Mouse (Mus musculus) forebrain, embryonic 13.5 days (tissue): ENCODE measurements around the gene Vwa3a. TPM values are rescaled to one million over a fixed set of nuclear protein-coding genes. Genes with fewer than 3 reads are reported as not detected.

Source experiments
- ATAC-seq: fragments of 200-750 bp; cut with Nextera tagmentation; 2 replicates; pipeline ENCODE4 v1.8.0; 2017
- H3K27ac ChIP-seq: fragments of 300-500 bp; sonication (generic); 2 replicates; pipeline ENCODE4 v1.5.1; 2015; ENCODE audit warnings: inconsistent platforms, mild to moderate bottlenecking, moderate library complexity
- H3K27me3 ChIP-seq: fragments of 300-500 bp; sonication (generic); 2 replicates; pipeline ENCODE4 v1.6.1; 2015; ENCODE audit warnings: mild to moderate bottlenecking, inconsistent platforms
- H3K36me3 ChIP-seq: fragments of 300-500 bp; sonication (generic); 2 replicates; pipeline ENCODE4 v1.6.1; 2015; ENCODE audit warnings: mild to moderate bottlenecking, inconsistent platforms; ENCODE audit not compliant: poor library complexity, severe bottlenecking
- H3K4me1 ChIP-seq: fragments of 300-500 bp; sonication (generic); 2 replicates; pipeline ENCODE4 v1.6.1; 2015; ENCODE audit warnings: inconsistent platforms
- H3K4me2 ChIP-seq: fragments of 300-500 bp; sonication (generic); 2 replicates; pipeline ENCODE4 v1.6.1; 2015; ENCODE audit warnings: inconsistent platforms, mild to moderate bottlenecking, moderate library complexity
- H3K4me3 ChIP-seq: fragments of 300-500 bp; sonication (generic); 2 replicates; pipeline ENCODE4 v1.5.1; 2015; ENCODE audit warnings: mild to moderate bottlenecking, inconsistent platforms
- H3K9ac ChIP-seq: fragments of 300-500 bp; sonication (generic); 2 replicates; pipeline ENCODE4 v1.6.1; 2015; ENCODE audit warnings: mild to moderate bottlenecking, inconsistent platforms
- H3K9me3 ChIP-seq: fragments of 300-500 bp; sonication (generic); replicated peaks from 2 replicates; pipeline ENCODE4 v1.6.1; 2016; ENCODE audit warnings: inconsistent platforms
- WGBS: fragments of 180-500 bp; shearing (Covaris S2); methylation state at CpG from one replicate; pipeline ENCODE4 v1.1.7; 2015; 5-methylcytosine and 5-hydroxymethylcytosine counted together
- polyA plus RNA-seq: library from polyadenylated mRNA; unstranded; fragments of >200 nt; fragmentation: Nextera tagmentation; extraction: Ambion mirVana; gene quantifications from 2 replicates; pipeline ENCODE4 v1.2.1, GENCODE M21; 2015

Vwa3a gene
- polyA plus RNA-seq, 1 experiment from 2014 or later, result 0.84 TPM

DNA sequence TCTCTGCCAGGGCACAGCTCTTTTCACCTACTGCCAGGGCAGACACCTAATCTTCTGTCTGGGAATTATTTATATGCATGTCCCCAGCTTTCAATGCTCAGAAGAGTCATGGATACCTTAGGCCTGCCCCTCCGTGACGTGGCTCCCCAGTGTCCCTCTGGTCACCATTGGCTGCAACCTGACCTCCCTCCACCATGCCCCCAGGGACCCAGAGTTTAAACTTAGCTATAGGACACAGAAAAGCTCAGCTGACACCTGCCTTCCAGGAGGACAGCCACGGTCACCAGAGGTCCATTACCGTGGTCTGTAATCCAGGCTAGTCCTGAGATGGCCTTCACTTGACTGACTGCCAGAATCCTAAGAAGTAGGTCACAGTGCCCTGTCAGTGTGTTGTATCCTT, 80.3 kb downstream of the Vwa3a start:
- ATAC-seq, result no peak
- Histone ChIP-seq H3K4me3 (no peak overlapping the region), H3K4me1 (no peaks in the 10 kb centered on the region), H3K9ac (no peak overlapping the region), H3K9me3 (no peaks in the 10 kb centered on the region), H3K36me3 (no peaks in the 10 kb centered on the region), H3K4me2 (no peak overlapping the region), H3K27me3 (no peaks in the 10 kb centered on the region), H3K27ac (no peak overlapping the region)
- 89% methylated on average over 4 of the region's 4 CpGs for WGBS

GRCm38 (mm10) chr7:120823248-120823647, 84.1 kb downstream of the Vwa3a start:
- no peaks in the 10 kb centered on the region for H3K4me1 ChIP-seq
- H3K4me3 ChIP-seq, result no peak overlapping the region
- 23% methylated on average over 5 of the region's 5 CpGs for WGBS
- H3K9me3 ChIP-seq, result no peaks in the 10 kb centered on the region
- H3K27me3 ChIP-seq, result 0 out of 2 replicates have a peak, but pooled peaks cover 5% of the 10 kb centered on the region
- no peak overlapping the region for H3K4me2 ChIP-seq
- ATAC-seq, result peak; percentile 70
- no peaks in the 10 kb centered on the region for H3K36me3 ChIP-seq
- no peak overlapping the region for H3K9ac ChIP-seq
- H3K27ac ChIP-seq, result no peak overlapping the region

- H3K9ac ChIP-seq, result no peak overlapping the region
- H3K4me2 ChIP-seq, result no peak overlapping the region
- no peak overlapping the region for H3K4me3 ChIP-seq
- no peak for ATAC-seq
- H3K9me3 ChIP-seq, result no peaks in the 10 kb centered on the region
- H3K4me1 ChIP-seq, result no peaks in the 10 kb centered on the region
- 64% methylated on average over 2 of the region's 2 CpGs for WGBS
- peaks cover 22% of the 10 kb centered on the region for H3K27me3 ChIP-seq
- H3K27ac ChIP-seq, result no peak overlapping the region
- no peaks in the 10 kb centered on the region for H3K36me3 ChIP-seq
These were observed 86.0 kb downstream of the Vwa3a start for GRCm38 (mm10) chr7:120825097-120825496.

- Histone ChIP-seq H3K4me3 (no peak overlapping the region), H3K4me1 (peaks cover 12% of the 10 kb centered on the region), H3K27ac (no peak overlapping the region), H3K9me3 (no peaks in the 10 kb centered on the region), H3K27me3 (peaks cover 35% of the 10 kb centered on the region), H3K36me3 (no peaks in the 10 kb centered on the region), H3K4me2 (no peak overlapping the region), H3K9ac (no peak overlapping the region)
- no peak for ATAC-seq
- 14% methylated on average over 3 of the region's 3 CpGs for WGBS
These were observed 87.3 kb downstream of the Vwa3a start for GRCm38 (mm10) chr7:120826408-120826807.

DNA sequence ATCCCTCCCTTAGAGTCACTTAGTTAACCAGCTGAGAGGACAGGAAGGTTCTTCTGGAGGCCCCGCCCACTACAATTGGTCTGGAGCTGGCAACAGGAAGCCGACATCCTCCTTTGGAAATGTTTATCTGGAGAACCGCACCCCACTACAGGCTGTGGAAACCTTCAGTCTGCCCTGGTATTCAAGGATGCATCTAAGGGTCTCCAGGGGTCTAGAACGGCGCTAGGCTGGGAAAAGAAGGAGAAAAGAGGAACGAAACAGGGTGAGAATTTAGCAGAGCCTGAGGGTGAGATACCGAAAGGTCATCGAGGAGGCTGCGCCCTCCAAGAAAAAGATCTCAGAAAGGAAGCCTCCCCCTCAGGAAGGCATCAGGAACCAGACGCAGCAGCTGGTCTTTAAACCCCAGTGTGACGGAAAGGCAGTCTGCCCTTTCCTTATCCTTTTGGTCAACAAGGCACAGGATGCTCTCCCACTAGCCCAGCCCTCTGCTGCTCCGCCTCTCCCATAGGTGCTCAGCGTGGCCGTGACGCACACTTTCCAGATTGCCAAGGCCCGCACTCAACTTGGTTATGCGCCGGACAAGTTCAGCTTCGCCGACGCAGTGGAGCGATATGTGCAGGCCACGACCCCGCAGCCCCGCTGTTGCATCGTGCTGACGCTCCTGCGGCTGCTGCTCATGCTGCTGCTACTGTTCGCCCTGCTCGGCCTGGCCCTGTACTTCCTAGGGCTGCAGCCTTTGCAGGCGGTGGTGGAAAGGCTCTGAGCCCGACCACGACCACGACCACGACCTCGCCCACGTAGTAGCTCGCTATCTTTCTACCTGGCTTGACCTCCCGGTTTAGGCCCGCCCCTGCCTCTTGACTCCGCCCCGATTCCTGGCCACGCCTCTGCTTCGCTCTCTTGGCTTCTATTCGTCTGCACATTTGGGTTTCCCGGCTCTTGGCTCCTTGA, 91.6 kb downstream of the Vwa3a start:
- Histone ChIP-seq H3K27ac (no peak overlapping the region; the same call in 1 of the 2 replicates), H3K36me3 (no peaks in the 10 kb centered on the region), H3K4me1 (peaks cover 14% of the 10 kb centered on the region), H3K4me3 (peak overlapping the region; percentile 60), H3K9me3 (no peaks in the 10 kb centered on the region), H3K9ac (peak overlapping the region; percentile 62), H3K27me3 (peaks cover 51% of the 10 kb centered on the region), H3K4me2 (peak overlapping the region; percentile 92)
- ATAC-seq, result no peak
- 2% methylated on average over 46 of the region's 46 CpGs for WGBS

DNA sequence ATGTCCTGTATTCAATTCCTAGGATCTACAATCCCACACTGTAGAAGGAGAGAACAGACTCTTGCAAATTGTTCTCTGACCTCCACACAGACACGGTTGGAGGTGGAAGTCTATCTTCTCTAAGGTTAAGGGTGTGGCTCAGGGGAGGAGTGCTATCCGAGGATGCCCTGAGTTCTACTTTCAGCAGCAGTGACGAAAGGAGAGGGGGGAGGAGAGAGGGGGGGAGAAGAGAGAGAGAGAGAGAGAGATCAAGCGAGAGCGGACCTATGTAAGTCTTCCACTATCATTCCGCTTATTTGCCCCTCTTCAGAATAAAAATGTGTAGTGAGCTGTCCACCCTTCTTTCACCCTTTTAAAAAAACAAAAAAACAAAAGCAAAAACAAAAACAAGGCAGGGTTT, 95.3 kb downstream of the Vwa3a start:
- peak overlapping the region; percentile 52; the same call in 1 of the 2 replicates for H3K9ac ChIP-seq
- 44% methylated on average over 6 of the region's 6 CpGs for WGBS

DNA sequence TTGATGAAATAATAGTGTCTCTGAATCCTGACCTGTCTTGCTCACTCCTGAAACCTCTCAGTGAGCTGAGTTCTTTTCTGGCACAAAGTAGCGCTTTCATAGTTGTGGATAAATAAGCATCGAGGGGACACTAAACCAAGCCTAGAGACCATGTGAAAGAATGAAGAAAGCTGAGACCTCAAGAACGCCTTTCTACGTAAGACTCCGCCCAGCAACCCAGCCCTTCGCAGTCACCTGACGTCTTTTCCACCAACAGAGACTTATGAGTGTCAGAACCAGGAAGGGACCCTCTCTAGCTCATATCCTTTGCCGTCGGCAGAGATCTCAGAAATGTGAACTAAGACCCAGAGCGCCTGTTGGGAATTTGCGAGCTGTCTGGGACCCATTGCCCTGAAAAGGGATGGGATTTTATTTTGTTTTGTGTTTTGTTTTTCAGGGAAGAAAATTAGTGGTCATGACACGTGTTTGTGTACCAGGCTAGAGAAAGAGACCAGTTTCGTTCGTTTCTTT, 95.8 kb downstream of the Vwa3a start:
- Histone ChIP-seq H3K27me3 (peaks cover 31% of the 10 kb centered on the region), H3K9ac (peak overlapping the region; percentile 52), H3K4me3 (peak overlapping the region; percentile 55), H3K36me3 (no peaks in the 10 kb centered on the region), H3K9me3 (no peaks in the 10 kb centered on the region), H3K4me1 (peaks cover 14% of the 10 kb centered on the region), H3K4me2 (peak overlapping the region; percentile 59), H3K27ac (peak overlapping the region; percentile 25; the same call in 1 of the 2 replicates)
- peak; percentile 89 for ATAC-seq
- WGBS, result 6% methylated on average over 14 of the region's 14 CpGs

More for the DNA sequence above, 95.3 kb downstream of the Vwa3a start:
- H3K27ac ChIP-seq, result peak overlapping the region; percentile 25; the same call in 1 of the 2 replicates
- no peaks in the 10 kb centered on the region for H3K36me3 ChIP-seq
- H3K4me3 ChIP-seq, result peak overlapping the region; percentile 55
- peaks cover 14% of the 10 kb centered on the region for H3K4me1 ChIP-seq
- H3K4me2 ChIP-seq, result peak overlapping the region; percentile 59
- H3K9me3 ChIP-seq, result no peaks in the 10 kb centered on the region
- no peak for ATAC-seq
- H3K27me3 ChIP-seq, result peaks cover 36% of the 10 kb centered on the region

- ATAC-seq, result peak; percentile 90
- Histone ChIP-seq H3K4me1 (peaks cover 8% of the 10 kb centered on the region), H3K36me3 (no peaks in the 10 kb centered on the region), H3K9me3 (no peaks in the 10 kb centered on the region), H3K4me3 (peak overlapping the region; percentile 55), H3K27me3 (peaks cover 23% of the 10 kb centered on the region), H3K4me2 (peak overlapping the region; percentile 59), H3K27ac (peak overlapping the region; percentile 37), H3K9ac (peak overlapping the region; percentile 66)
- WGBS, result 1% methylated on average over 41 of the region's 41 CpGs
These were observed 96.6 kb downstream of the Vwa3a start for GRCm38 (mm10) chr7:120835449-120836359.

DNA sequence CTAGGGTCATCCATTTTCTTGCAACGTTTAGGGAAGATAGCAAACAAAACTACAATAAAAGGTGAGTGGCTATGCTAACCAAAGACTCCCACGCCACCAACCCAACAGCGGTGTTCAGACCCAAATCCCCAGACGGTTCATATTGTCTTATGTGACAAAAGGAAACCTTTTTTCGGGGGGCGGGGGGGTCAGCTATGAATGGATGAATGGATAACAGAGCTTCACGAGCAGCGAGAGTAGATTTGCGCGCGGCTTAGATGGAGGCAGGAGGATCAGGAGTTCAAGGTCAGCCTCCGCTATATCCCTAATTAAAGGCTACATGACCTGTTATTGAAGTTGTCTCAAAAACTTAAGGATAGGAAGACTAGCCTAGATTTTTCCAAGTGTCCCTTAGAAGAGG, 97.2 kb downstream of the Vwa3a start:
- no peak overlapping the region for H3K27ac ChIP-seq
- H3K4me3 ChIP-seq, result peak overlapping the region; percentile 55
- no peak for ATAC-seq
- WGBS, result 4% methylated on average over 12 of the region's 12 CpGs
- peak overlapping the region; percentile 59 for H3K4me2 ChIP-seq
- peaks cover 17% of the 10 kb centered on the region for H3K27me3 ChIP-seq
- peaks cover 2% of the 10 kb centered on the region; the same call in 1 of the 2 replicates for H3K4me1 ChIP-seq
- H3K9ac ChIP-seq, result peak overlapping the region; percentile 66; the same call in 1 of the 2 replicates
- H3K36me3 ChIP-seq, result no peaks in the 10 kb centered on the region
- no peaks in the 10 kb centered on the region for H3K9me3 ChIP-seq

GRCm38 (mm10) chr7:120838436-120839160, 99.5 kb downstream of the Vwa3a start:
- no peaks in the 10 kb centered on the region for H3K9me3 ChIP-seq
- WGBS, result 79% methylated on average over 5 of the region's 5 CpGs
- ATAC-seq, result no peak
- H3K9ac ChIP-seq, result no peak overlapping the region
- H3K36me3 ChIP-seq, result no peaks in the 10 kb centered on the region
- H3K4me1 ChIP-seq, result peaks cover 3% of the 10 kb centered on the region
- H3K4me3 ChIP-seq, result no peak overlapping the region
- H3K4me2 ChIP-seq, result no peak overlapping the region
- H3K27ac ChIP-seq, result no peak overlapping the region
- no peaks in the 10 kb centered on the region for H3K27me3 ChIP-seq

GRCm38 (mm10) chr7:120839786-120840185, 100.7 kb downstream of the Vwa3a start:
- peaks cover 15% of the 10 kb centered on the region for H3K4me1 ChIP-seq
- H3K36me3 ChIP-seq, result no peaks in the 10 kb centered on the region
- H3K9me3 ChIP-seq, result no peaks in the 10 kb centered on the region
- ATAC-seq, result no peak
- H3K27ac ChIP-seq, result no peak overlapping the region
- H3K4me2 ChIP-seq, result no peak overlapping the region
- no peak overlapping the region for H3K9ac ChIP-seq
- WGBS, result 82% methylated on average over 2 of the region's 2 CpGs
- no peaks in the 10 kb centered on the region for H3K27me3 ChIP-seq
- no peak overlapping the region for H3K4me3 ChIP-seq
